Mouse (Mus musculus) myocyte (in vitro differentiated cells): Measurements from ENCODE around the gene Vhl.
A peak's percentile ranks its signal among the peaks of the same experiment; 100 is the strongest.

ENCODE experiments used
- CEBPB ChIP-seq: IDR thresholded peaks from 2 replicates; pipeline ENCODE4 v1.6.1; 2011; ENCODE audit warnings: mild to moderate bottlenecking, moderate library complexity; ENCODE audit not compliant: poor library complexity, insufficient read depth, severe bottlenecking
- E2F4 ChIP-seq: IDR thresholded peaks from one replicate; pipeline ENCODE4 v1.6.1; 2011; ENCODE audit warnings: mild to moderate bottlenecking, control low read depth, moderate library complexity; ENCODE audit not compliant: insufficient read depth
- MAX ChIP-seq: IDR thresholded peaks from one replicate; pipeline ENCODE4 v1.6.1; 2011; ENCODE audit warnings: low read depth, mild to moderate bottlenecking, control low read depth
- MYOD1 ChIP-seq, 3 experiments: IDR thresholded peaks; one replicate each; pipeline ENCODE4 v1.6.1; 2011; ENCODE audit warnings: control low read depth in 2 of 3, low read depth in 2 of 3, mild to moderate bottlenecking in 2 of 3, moderate library complexity in 1 of 3; ENCODE audit not compliant: insufficient read length in 2 of 3, control insufficient read depth in 1 of 3
- MYOG ChIP-seq, 3 experiments: IDR thresholded peaks; one replicate each; pipeline ENCODE4 v1.6.1; 2011; ENCODE audit warnings: control low read depth in 2 of 3, low read depth in 2 of 3, mild to moderate bottlenecking in 2 of 3; ENCODE audit not compliant: insufficient read length in 2 of 3, control insufficient read depth in 1 of 3, insufficient read depth in 1 of 3
- POLR2A ChIP-seq: IDR thresholded peaks from one replicate; pipeline ENCODE4 v1.6.1; 2011; ENCODE audit warnings: low read depth, mild to moderate bottlenecking, control low read depth, moderate library complexity; ENCODE audit not compliant: insufficient read length
- POLR2AphosphoS2 ChIP-seq: IDR thresholded peaks from one replicate; pipeline ENCODE4 v1.6.1; 2011; ENCODE audit warnings: low read depth, control low read depth; ENCODE audit not compliant: insufficient read length
- SRF ChIP-seq: IDR thresholded peaks from one replicate; pipeline ENCODE4 v1.6.1; 2011; ENCODE audit warnings: low read depth; ENCODE audit not compliant: control insufficient read depth, insufficient read length
- TCF12 ChIP-seq: IDR thresholded peaks from one replicate; pipeline ENCODE4 v1.6.1; 2011; ENCODE audit warnings: mild to moderate bottlenecking, control low read depth; ENCODE audit not compliant: poor library complexity, insufficient read depth, severe bottlenecking
- TCF3 ChIP-seq: IDR thresholded peaks from one replicate; pipeline ENCODE4 v1.6.1; 2011; ENCODE audit warnings: low read depth, control low read depth; ENCODE audit not compliant: insufficient read length
- USF1 ChIP-seq: IDR thresholded peaks from one replicate; pipeline ENCODE4 v1.6.1; 2011; ENCODE audit warnings: low read depth, mild to moderate bottlenecking, control low read depth, moderate library complexity

DNA sequence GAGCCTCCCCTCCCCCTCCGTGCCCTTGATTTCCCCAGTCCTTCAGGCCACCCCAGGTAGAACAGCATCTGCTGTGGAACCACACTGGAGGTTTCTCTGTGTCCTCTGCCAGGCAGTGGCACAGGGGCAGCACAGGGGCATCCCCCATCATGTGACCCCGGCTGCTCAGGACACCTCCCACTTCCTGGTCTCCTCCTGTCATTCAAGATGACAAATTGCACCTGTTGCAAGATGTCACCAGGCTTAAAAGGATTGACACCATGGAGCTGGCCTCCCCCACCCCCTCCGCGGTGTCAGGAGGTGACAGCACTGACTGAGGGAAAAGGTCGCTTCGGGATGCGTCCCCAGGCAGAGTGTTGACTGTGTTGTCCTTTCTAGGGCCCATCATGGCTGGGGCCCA is 46.1 kb downstream of the Vhl start:
- TF ChIP-seq TCF12, result no peak
- TF ChIP-seq CEBPB, result no peak
- TF ChIP-seq MYOG (IDR thresholded peaks at IDR 0.05; ENCODE audit: control insufficient read depth in 1 of 3, insufficient read depth in 1 of 3, insufficient read length in 2 of 3, low read depth in 2 of 3), result no peak
- no peak for TF ChIP-seq POLR2AphosphoS2
- TF ChIP-seq USF1, result peak; percentile 33
- TF ChIP-seq POLR2A, result no peak
- peak; percentile 13 to 90 (median 61) for TF ChIP-seq MYOD1 (IDR thresholded peaks at IDR 0.05; ENCODE audit: control insufficient read depth in 1 of 3, insufficient read length in 2 of 3, low read depth in 2 of 3)
- no peak for TF ChIP-seq MAX
- TF ChIP-seq E2F4, result no peak
- TF ChIP-seq TCF3, result no peak
- no peak for TF ChIP-seq SRF
